Mouse (Mus musculus): ENCODE results near the gene Shisa7. TPM values are rescaled to one million over a fixed set of nuclear protein-coding genes. Genes with fewer than 3 reads are reported as not detected.

Shisa7 gene
- total RNA-seq, 2 experiments from 2014 or later, result not detected

Other genes with a start within 250 kb of the Shisa7 start
- not detected for gene Ptprh, start 240.7 kb downstream of the Shisa7 start, total RNA-seq (2021)
- gene Tmem86b, start 213.3 kb downstream of the Shisa7 start, total RNA-seq (2021), result 1 to 10 TPM; 2.3 to 2.6 TPM
- 10 to 100 TPM; 45.8 to 46.6 TPM for gene Ppp6r1, start 185.7 kb downstream of the Shisa7 start, total RNA-seq (2021)
- gene Hspbp1, start 159.6 kb downstream of the Shisa7 start, total RNA-seq (2021), result 10 to 100 TPM; 22.1 to 23.9 TPM
- under 1 TPM; 0.50 to 0.64 TPM for gene Brsk1, start 154.1 kb downstream of the Shisa7 start, total RNA-seq (2021)
- not detected for gene Tmem150b, start 119.4 kb downstream of the Shisa7 start, total RNA-seq (2021)
- 1 to 10 TPM; 5.5 to 5.6 TPM for gene Kmt5c, start 104.6 kb downstream of the Shisa7 start, total RNA-seq (2021)
- gene Cox6b2, start 91.6 kb downstream of the Shisa7 start, total RNA-seq (2021), result 1 to 10 TPM in 1 of 2 experiments, under 1 TPM in 1; 0.87 to 1.3 TPM
- not detected for gene Fam71e2, start 73.4 kb downstream of the Shisa7 start, total RNA-seq (2021)
- under 1 TPM in 1 of 2 experiments, not detected in 1; 0.14 TPM for gene Il11, start 61.8 kb downstream of the Shisa7 start, total RNA-seq (2021)
- gene Tmem190, start 61.8 kb downstream of the Shisa7 start, total RNA-seq (2021), result not detected
- 10 to 100 TPM in 1 of 2 experiments, 1 to 10 TPM in 1; 7.1 to 10.0 TPM for gene Tmem238, start 55.0 kb downstream of the Shisa7 start, total RNA-seq (2021)
- 100 to 1,000 TPM; 582 to 601 TPM for gene Rpl28, start 51.8 kb downstream of the Shisa7 start, total RNA-seq (2021)
- 10 to 100 TPM; 84.1 to 86.9 TPM for gene Ube2s, start 32.1 kb downstream of the Shisa7 start, total RNA-seq (2021)
- gene Isoc2b, start 25.6 kb upstream of the Shisa7 start, total RNA-seq (2021), result 1 to 10 TPM; 6.0 to 8.2 TPM
- 10 to 100 TPM; 26.9 to 32.6 TPM for gene Isoc2a, start 32.5 kb upstream of the Shisa7 start, total RNA-seq (2021)
- under 1 TPM; 0.18 to 0.64 TPM for gene Gm36210, start 61.8 kb upstream of the Shisa7 start, total RNA-seq (2021)
- 1 to 10 TPM; 8.7 to 8.9 TPM for gene Zfp628, start 70.5 kb upstream of the Shisa7 start, total RNA-seq (2021)
- 1 to 10 TPM; 3.2 to 4.6 TPM for gene Nat14, start 77.3 kb upstream of the Shisa7 start, total RNA-seq (2021)
- gene Ssc5d, start 81.1 kb upstream of the Shisa7 start, total RNA-seq (2021), result 1 to 10 TPM; 3.9 to 4.7 TPM
- 100 to 1,000 TPM in 1 of 2 experiments, 10 to 100 TPM in 1; 37.4 to 119 TPM for gene Sbk2, start 119.7 kb upstream of the Shisa7 start, total RNA-seq (2021)
- 10 to 100 TPM in 1 of 2 experiments, 1 to 10 TPM in 1; 1.8 to 15.5 TPM for gene Sbk3, start 126.5 kb upstream of the Shisa7 start, total RNA-seq (2021)
- gene Zfp579, start 151.5 kb upstream of the Shisa7 start, total RNA-seq (2021), result 10 to 100 TPM in 1 of 2 experiments, 1 to 10 TPM in 1; 8.7 to 13.9 TPM
- gene Zfp524, start 169.7 kb upstream of the Shisa7 start, total RNA-seq (2021), result 1 to 10 TPM; 8.0 to 8.5 TPM
- 10 to 100 TPM; 19.0 to 24.4 TPM for gene Fiz1, start 170.0 kb upstream of the Shisa7 start, total RNA-seq (2021)
- not detected for gene Gm44973, start 170.8 kb upstream of the Shisa7 start, total RNA-seq (2021)
- 10 to 100 TPM; 12.4 to 13.2 TPM for gene Zfp865, start 175.7 kb upstream of the Shisa7 start, total RNA-seq (2021)
- gene Ccdc106, start 175.9 kb upstream of the Shisa7 start, total RNA-seq (2021), result not detected
- gene 4632433K11Rik, start 189.4 kb upstream of the Shisa7 start, total RNA-seq (2021), result not detected
- 1 to 10 TPM; 2.7 to 2.8 TPM for gene Zfp784, start 193.8 kb upstream of the Shisa7 start, total RNA-seq (2021)
- gene Zfp580, start 206.8 kb upstream of the Shisa7 start, total RNA-seq (2021), result 1 to 10 TPM; 2.4 to 3.7 TPM
- gene U2af2, start 217.4 kb upstream of the Shisa7 start, total RNA-seq (2021), result 10 to 100 TPM; 39.0 to 49.6 TPM
- gene Epn1, start 235.5 kb upstream of the Shisa7 start, total RNA-seq (2021), result 100 to 1,000 TPM; 161 to 183 TPM

Measured in gastrocnemius, adult 18-20 months (tissue).